Mouse (Mus musculus): ENCODE measurements around the gene Gm20388. TPM values are rescaled to one million over a fixed set of nuclear protein-coding genes. Genes with fewer than 3 reads are reported as not detected.

Gm20388 gene
- polyA plus RNA-seq, 1 experiment from 2014 or later = 4.4 TPM

GRCm38 (mm10) chr8:120288122-120288908 lies 377.7 kb downstream of the Gm20388 start:
- Histone ChIP-seq H3K4me1 (replicated peaks) (peaks cover 90% of the 10 kb centered on the region), H3K9ac (replicated peaks) (no peak overlapping the region), H3K9me3 (no peaks in the 10 kb centered on the region), H3K27ac (peak overlapping the region; percentile 55; the same call in 1 of the 2 replicates), H3K4me2 (replicated peaks) (no peak overlapping the region), H3K27me3 (no peaks in the 10 kb centered on the region), H3K4me3 (replicated peaks) (no peak overlapping the region), H3K36me3 (no peaks in the 10 kb centered on the region)
- 38% methylated on average over 21 of the region's 21 CpGs for WGBS
- ATAC-seq = peak; percentile 40

GRCm38 (mm10) chr8:120289191-120289590 lies 378.6 kb downstream of the Gm20388 start:
- Histone ChIP-seq H3K4me1 (replicated peaks) (peaks cover 90% of the 10 kb centered on the region), H3K9me3 (no peaks in the 10 kb centered on the region), H3K9ac (replicated peaks) (no peak overlapping the region), H3K4me3 (replicated peaks) (no peak overlapping the region), H3K27me3 (no peaks in the 10 kb centered on the region), H3K36me3 (no peaks in the 10 kb centered on the region), H3K27ac (peak overlapping the region; percentile 27; the same call in 1 of the 2 replicates), H3K4me2 (replicated peaks) (no peak overlapping the region)
- no peak for ATAC-seq
- WGBS = 81% methylated on average over 7 of the region's 7 CpGs

GRCm38 (mm10) chr8:120289698-120290181 lies 379.1 kb downstream of the Gm20388 start:
- peaks cover 90% of the 10 kb centered on the region for H3K4me1 ChIP-seq (replicated peaks)
- no peaks in the 10 kb centered on the region for H3K9me3 ChIP-seq
- ATAC-seq = 0 out of 2 replicates have a peak, but pooled peaks have one; percentile 8
- no peak overlapping the region for H3K9ac ChIP-seq (replicated peaks)
- H3K4me2 ChIP-seq (replicated peaks) = no peak overlapping the region
- peak overlapping the region; percentile 27; the same call in 1 of the 2 replicates for H3K27ac ChIP-seq
- 27% methylated on average over 10 of the region's 10 CpGs for WGBS
- H3K27me3 ChIP-seq = no peaks in the 10 kb centered on the region
- no peaks in the 10 kb centered on the region for H3K36me3 ChIP-seq
- H3K4me3 ChIP-seq (replicated peaks) = no peak overlapping the region

- H3K9ac ChIP-seq (replicated peaks) = no peak overlapping the region
- H3K9me3 ChIP-seq = no peaks in the 10 kb centered on the region
- no peak overlapping the region for H3K4me3 ChIP-seq (replicated peaks)
- H3K4me2 ChIP-seq (replicated peaks) = no peak overlapping the region
- no peaks in the 10 kb centered on the region for H3K36me3 ChIP-seq
- H3K4me1 ChIP-seq (replicated peaks) = peaks cover 90% of the 10 kb centered on the region
- WGBS = 68% methylated on average over 15 of the region's 15 CpGs
- no peak for ATAC-seq
- H3K27ac ChIP-seq = peak overlapping the region; percentile 45; the same call in 1 of the 2 replicates
- H3K27me3 ChIP-seq = no peaks in the 10 kb centered on the region
Observed at GRCm38 (mm10) chr8:120290614-120291013, 380.0 kb downstream of the Gm20388 start.

GRCm38 (mm10) chr8:120291650-120292049 lies 381.0 kb downstream of the Gm20388 start:
- WGBS = 83% methylated on average over 9 of the region's 9 CpGs
- H3K4me3 ChIP-seq (replicated peaks) = no peak overlapping the region
- H3K9ac ChIP-seq (replicated peaks) = no peak overlapping the region
- H3K9me3 ChIP-seq = no peaks in the 10 kb centered on the region
- H3K27ac ChIP-seq = peak overlapping the region; percentile 89
- ATAC-seq = no peak
- H3K4me1 ChIP-seq (replicated peaks) = peaks cover 90% of the 10 kb centered on the region
- H3K27me3 ChIP-seq = no peaks in the 10 kb centered on the region
- H3K36me3 ChIP-seq = no peaks in the 10 kb centered on the region
- no peak overlapping the region for H3K4me2 ChIP-seq (replicated peaks)

- no peaks in the 10 kb centered on the region for H3K36me3 ChIP-seq
- no peaks in the 10 kb centered on the region for H3K9me3 ChIP-seq
- H3K27me3 ChIP-seq = no peaks in the 10 kb centered on the region
- WGBS = 34% methylated on average over 8 of the region's 8 CpGs
- peak overlapping the region; percentile 89 for H3K27ac ChIP-seq
- peaks cover 97% of the 10 kb centered on the region for H3K4me1 ChIP-seq (replicated peaks)
- 0 out of 2 replicates have a peak overlapping the region, but pooled peaks have one; percentile 8 for H3K9ac ChIP-seq (replicated peaks)
- no peak overlapping the region for H3K4me3 ChIP-seq (replicated peaks)
- H3K4me2 ChIP-seq (replicated peaks) = no peak overlapping the region
- ATAC-seq = peak; percentile 21
Observed at GRCm38 (mm10) chr8:120292316-120293107, 381.9 kb downstream of the Gm20388 start.

GRCm38 (mm10) chr8:120293421-120294357 lies 383.0 kb downstream of the Gm20388 start:
- no peaks in the 10 kb centered on the region for H3K27me3 ChIP-seq
- no peaks in the 10 kb centered on the region for H3K36me3 ChIP-seq
- H3K4me1 ChIP-seq (replicated peaks) = peaks cover 99% of the 10 kb centered on the region
- 16% methylated on average over 18 of the region's 18 CpGs for WGBS
- peak; percentile 32 for ATAC-seq
- peak overlapping the region; percentile 11; the same call in 1 of the 2 replicates for H3K4me2 ChIP-seq (replicated peaks)
- H3K4me3 ChIP-seq (replicated peaks) = no peak overlapping the region
- H3K9me3 ChIP-seq = no peaks in the 10 kb centered on the region
- peak overlapping the region; percentile 89 for H3K27ac ChIP-seq
- H3K9ac ChIP-seq (replicated peaks) = peak overlapping the region; percentile 10; the same call in 1 of the 2 replicates

- no peaks in the 10 kb centered on the region for H3K36me3 ChIP-seq
- ATAC-seq = peak; percentile 44
- WGBS = 19% methylated on average over 17 of the region's 17 CpGs
- H3K27me3 ChIP-seq = no peaks in the 10 kb centered on the region; the same call in 1 of the 2 replicates
- peak overlapping the region; percentile 25; the same call in 1 of the 2 replicates for H3K9ac ChIP-seq (replicated peaks)
- peak overlapping the region; percentile 12 for H3K4me2 ChIP-seq (replicated peaks)
- peaks cover 96% of the 10 kb centered on the region for H3K4me1 ChIP-seq (replicated peaks)
- H3K27ac ChIP-seq = peak overlapping the region; percentile 89
- no peak overlapping the region for H3K4me3 ChIP-seq (replicated peaks)
- no peaks in the 10 kb centered on the region for H3K9me3 ChIP-seq
Observed at GRCm38 (mm10) chr8:120294982-120295870, 384.6 kb downstream of the Gm20388 start.

- Histone ChIP-seq H3K4me2 (replicated peaks) (no peak overlapping the region), H3K4me1 (replicated peaks) (peaks cover 92% of the 10 kb centered on the region), H3K36me3 (no peaks in the 10 kb centered on the region), H3K9me3 (no peaks in the 10 kb centered on the region), H3K27me3 (no peaks in the 10 kb centered on the region; the same call in none of the 2 replicates), H3K27ac (peak overlapping the region; percentile 89), H3K4me3 (replicated peaks) (no peak overlapping the region), H3K9ac (replicated peaks) (peak overlapping the region; percentile 44)
- ATAC-seq = no peak
- 33% methylated on average over 5 of the region's 5 CpGs for WGBS
Observed at GRCm38 (mm10) chr8:120297000-120297399, 386.4 kb downstream of the Gm20388 start.

Data from midbrain, embryonic 13.5 days (tissue).